Mouse (Mus musculus) spleen, adult 2 months (tissue): ENCODE results near the gene Pole. TPM values are rescaled to one million over a fixed set of nuclear protein-coding genes. Genes with fewer than 3 reads are reported as not detected.

Experiments used
- DNase-seq, 2 experiments: peaks; one replicate each; pipeline versions ENCODE4 v3.0.0 to v3.0.0-alpha.2; 2012 to 2021; ENCODE audit warnings: low spot score in 2 of 2, low read depth in 1 of 2
- H3K27ac ChIP-seq: fragments of 200-500 bp; 2 replicates; pipeline ENCODE4 v1.5.1; 2012; ENCODE audit warnings: low read length, inconsistent platforms; ENCODE audit not compliant: insufficient read depth
- H3K27me3 ChIP-seq: fragments of 200-500 bp; 2 replicates; pipeline ENCODE4 v1.6.1; 2012; ENCODE audit warnings: mild to moderate bottlenecking, moderate library complexity, low read length, inconsistent platforms; ENCODE audit not compliant: control insufficient read depth, insufficient read depth
- H3K36me3 ChIP-seq: fragments of 200-500 bp; 2 replicates; pipeline ENCODE4 v1.6.1; 2012; ENCODE audit warnings: mild to moderate bottlenecking, low read length, inconsistent platforms; ENCODE audit not compliant: control insufficient read depth, insufficient read depth
- H3K4me1 ChIP-seq: fragments of 200-500 bp; 2 replicates; pipeline ENCODE4 v1.6.1; 2011; ENCODE audit warnings: inconsistent platforms; ENCODE audit not compliant: control insufficient read depth, insufficient read depth, insufficient read length
- H3K4me3 ChIP-seq: fragments of 200-500 bp; 2 replicates; pipeline ENCODE4 v1.5.1; 2011; ENCODE audit warnings: mild to moderate bottlenecking, inconsistent platforms; ENCODE audit not compliant: insufficient read depth, insufficient read length; ENCODE audit errors: extremely low read depth
- CTCF ChIP-seq: fragments of 200-500 bp; IDR thresholded peaks from 2 replicates; pipeline ENCODE4 v1.5.1; 2011; ENCODE audit warnings: mild to moderate bottlenecking, inconsistent platforms; ENCODE audit not compliant: insufficient read depth, insufficient read length, insufficient replicate concordance; ENCODE audit errors: extremely low read depth
- POLR2A ChIP-seq: fragments of 200-500 bp; IDR thresholded peaks from 2 replicates; pipeline ENCODE4 v1.6.1; 2011; ENCODE audit warnings: low read depth, low read length, inconsistent platforms
- WGBS: fragments of 180-500 bp; shearing (Covaris S2); methylation state at CpG from one replicate; pipeline ENCODE4 v1.1.7; 2018; 5-methylcytosine and 5-hydroxymethylcytosine counted together
- polyA plus RNA-seq: library from polyadenylated mRNA; depleted of rRNA; stranded (reverse); fragments of >200 nt; gene quantifications from 2 replicates; pipeline ENCODE4 v1.2.3, GENCODE M21; 2012

Pole gene
- polyA plus RNA-seq, 1 experiment: 5.6 TPM

DNA sequence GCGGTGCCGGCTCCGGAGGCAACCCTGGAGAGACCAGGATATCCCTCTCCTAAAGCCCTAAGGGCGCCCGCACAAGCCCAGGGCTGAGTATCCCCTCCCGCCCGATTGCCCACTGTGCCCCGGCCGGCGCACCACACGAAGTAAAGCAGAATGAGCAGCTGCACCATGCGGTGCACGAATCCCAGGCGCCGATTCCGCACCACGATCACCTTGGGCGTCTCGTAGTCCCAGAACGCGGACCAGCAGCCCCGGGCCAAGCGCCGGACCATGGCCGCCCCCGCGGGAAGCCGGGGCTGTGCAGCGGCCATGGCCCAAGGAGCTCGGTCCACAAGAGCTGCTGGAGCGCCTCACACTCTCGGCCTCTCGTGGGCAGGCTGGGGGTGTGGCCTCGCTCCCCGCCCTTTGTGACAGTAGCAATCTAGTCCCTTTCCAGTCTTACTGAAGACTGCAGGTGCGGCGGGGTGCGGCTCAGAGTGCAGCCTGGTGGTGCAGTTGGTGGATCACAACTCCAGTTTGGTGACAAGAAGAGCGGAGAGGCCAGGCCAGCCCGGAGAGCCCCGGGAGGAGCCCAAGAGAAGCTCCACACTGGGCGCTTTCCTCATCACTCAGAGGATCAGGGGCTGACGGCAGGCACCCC, 56.7 kb downstream of the Pole start, which contains the start of gene P2rx2:
P2rx2 (minus strand) TSS at position 565 of the 637 bp plus-strand sequence.
- Histone ChIP-seq H3K4me3 (no peak within 1 kb of the TSS; the same call in 1 of the 2 replicates), H3K27ac (no peak within 1 kb of the TSS), H3K27me3 (peaks cover 8% of the 10 kb centered on the region; the same call in 1 of the 2 replicates), H3K4me1 (no peaks in the 10 kb centered on the region; the same call in 1 of the 2 replicates), H3K36me3 (no peaks in the 10 kb centered on the region)
- 5% methylated on average over 43 of the region's 43 CpGs for WGBS
- no peak for DNase-seq
- no peak for TF ChIP-seq CTCF
- TF ChIP-seq POLR2A: no peak

DNA sequence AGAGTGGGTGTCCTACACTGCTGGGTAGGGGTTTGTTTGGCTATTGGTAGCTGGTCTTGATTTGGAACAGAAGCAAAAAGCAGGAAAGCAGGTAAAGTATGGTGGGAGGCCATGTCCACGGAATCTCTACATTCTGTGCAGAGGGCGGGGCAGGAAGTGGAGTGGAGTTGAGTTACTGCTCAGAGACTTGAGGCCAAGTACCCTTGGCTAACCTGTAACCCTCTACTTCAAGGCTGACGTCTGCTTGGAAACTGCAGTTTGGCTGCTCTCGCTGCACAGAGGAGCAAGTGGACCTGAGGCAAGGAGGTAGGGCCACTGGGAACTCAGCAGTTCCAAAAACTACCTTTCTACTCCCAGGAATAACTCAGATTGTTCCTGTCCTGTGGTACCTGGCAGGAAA, 58.4 kb downstream of the Pole start, which contains the start of gene Lrcol1:
Lrcol1 (plus strand) TSS at position 207 of the 400 bp plus-strand sequence.
- no peak for DNase-seq
- Histone ChIP-seq H3K27ac (no peak within 1 kb of the TSS), H3K4me3 (no peak within 1 kb of the TSS), H3K4me1 (no peaks in the 10 kb centered on the region; the same call in 1 of the 2 replicates), H3K36me3 (no peaks in the 10 kb centered on the region), H3K27me3 (peaks cover 8% of the 10 kb centered on the region; the same call in 1 of the 2 replicates)
- no peak for TF ChIP-seq POLR2A
- TF ChIP-seq CTCF: no peak
- 74% methylated on average over 4 of the region's 4 CpGs for WGBS

DNA sequence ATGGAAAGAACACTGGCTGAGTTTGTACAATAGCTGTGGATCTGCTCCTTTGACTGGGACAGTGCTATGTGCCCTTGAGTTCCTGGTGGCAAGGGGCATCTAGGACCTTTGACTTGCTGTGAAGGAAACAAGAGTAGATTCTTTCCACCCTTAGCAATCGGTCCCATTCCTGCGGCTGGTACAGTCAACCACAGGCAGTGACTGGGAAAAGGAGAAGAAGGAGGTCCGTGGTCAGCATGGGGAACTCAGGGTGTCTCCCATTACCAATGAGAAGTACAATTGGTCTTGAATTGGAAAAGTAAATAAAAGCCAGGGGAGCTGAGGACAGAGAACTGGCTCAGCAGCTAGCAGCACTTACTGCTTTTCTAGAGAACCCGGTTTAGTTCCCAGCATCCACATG, 59.4 kb downstream of the Pole start:
- TF ChIP-seq POLR2A: no peak
- no peak for TF ChIP-seq CTCF
- H3K27ac ChIP-seq: no peak overlapping the region
- H3K4me3 ChIP-seq: no peak overlapping the region
- 45% methylated on average over 4 of the region's 4 CpGs for WGBS
- H3K4me1 ChIP-seq: no peaks in the 10 kb centered on the region; the same call in 1 of the 2 replicates
- H3K36me3 ChIP-seq: no peaks in the 10 kb centered on the region
- H3K27me3 ChIP-seq: peaks cover 8% of the 10 kb centered on the region; the same call in 1 of the 2 replicates
- DNase-seq: no peak

DNA sequence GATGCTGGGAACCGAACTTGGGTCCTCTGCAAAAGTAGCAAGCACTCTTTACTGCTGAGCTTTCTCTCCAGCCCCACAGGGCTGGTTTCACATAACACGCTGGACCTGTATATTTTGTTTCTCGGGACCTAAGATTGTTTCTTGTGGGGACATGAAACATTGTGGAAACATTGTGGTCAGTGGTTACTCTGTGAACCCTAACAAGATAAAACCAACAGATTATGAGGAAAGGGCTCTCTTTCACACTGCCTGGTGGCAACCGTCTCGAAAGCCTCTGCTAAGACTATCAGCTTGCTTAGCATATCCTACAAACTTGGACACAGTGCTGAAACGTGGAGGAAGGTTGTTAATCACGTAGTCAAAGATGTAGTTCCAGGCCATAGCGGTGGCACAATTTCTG, 60.9 kb downstream of the Pole start:
- Histone ChIP-seq H3K4me1 (no peaks in the 10 kb centered on the region; the same call in 1 of the 2 replicates), H3K4me3 (no peak overlapping the region), H3K36me3 (no peaks in the 10 kb centered on the region), H3K27me3 (peaks cover 8% of the 10 kb centered on the region; the same call in 1 of the 2 replicates), H3K27ac (no peak overlapping the region)
- no peak for TF ChIP-seq CTCF
- TF ChIP-seq POLR2A: no peak
- 62% methylated on average over 8 of the region's 8 CpGs for WGBS
- DNase-seq: no peak

DNA sequence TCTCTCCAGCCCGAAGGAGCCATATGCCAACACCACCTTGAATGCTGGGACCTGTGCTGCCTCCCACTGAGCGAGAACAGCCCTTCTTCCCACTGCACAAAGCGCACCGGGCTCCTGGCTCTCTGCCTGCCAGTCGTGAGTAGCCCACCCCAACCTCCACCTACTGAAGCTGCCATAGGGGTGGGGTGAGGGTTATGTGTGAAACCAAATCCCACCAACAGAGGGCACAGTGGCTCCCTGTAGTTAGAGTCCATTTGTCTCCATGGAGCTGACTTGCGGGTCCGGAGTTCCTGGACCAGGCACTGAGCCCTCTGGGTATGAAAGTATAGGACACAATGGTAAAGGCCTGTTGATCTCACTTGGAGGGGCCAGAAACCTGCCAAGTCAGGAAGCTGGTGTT, 68.6 kb downstream of the Pole start:
- Histone ChIP-seq H3K27ac (no peak overlapping the region), H3K4me3 (no peak overlapping the region), H3K4me1 (no peaks in the 10 kb centered on the region), H3K27me3 (no peaks in the 10 kb centered on the region), H3K36me3 (no peaks in the 10 kb centered on the region)
- DNase-seq: no peak
- WGBS: 16% methylated on average over 7 of the region's 7 CpGs
- TF ChIP-seq CTCF: peak; percentile 7; the same call in 1 of the 2 replicates
- TF ChIP-seq POLR2A: no peak

DNA sequence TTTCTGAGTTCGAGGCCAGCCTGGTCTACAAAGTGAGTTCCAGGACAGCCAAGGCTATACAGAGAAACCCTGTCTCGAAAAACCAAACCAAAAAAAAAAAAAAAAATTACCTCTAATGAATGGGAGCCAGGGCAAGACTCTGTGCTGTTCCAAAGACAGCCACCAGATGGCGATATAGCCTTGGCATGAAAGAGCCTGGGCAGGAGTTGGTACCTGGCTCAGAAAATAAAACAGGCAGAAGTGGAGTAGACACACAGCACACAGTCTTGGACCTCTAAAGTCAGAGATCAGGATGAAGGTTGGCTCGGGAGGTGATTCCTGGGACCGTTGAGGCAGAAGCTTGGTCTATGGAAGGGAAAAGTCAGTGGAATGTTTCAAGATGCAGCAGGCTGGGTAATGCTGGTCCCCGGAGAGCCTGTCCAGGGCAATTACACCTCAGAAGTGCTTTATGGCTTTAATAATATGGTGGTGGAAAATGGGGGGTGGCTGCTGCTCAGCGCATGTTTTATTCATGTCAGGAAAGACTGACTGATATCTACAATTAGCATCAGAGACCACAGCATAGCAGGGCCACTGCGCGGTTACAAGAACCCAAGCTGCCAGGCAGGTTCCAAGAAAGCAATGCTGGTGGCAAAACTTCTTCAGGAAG, 71.5 kb downstream of the Pole start:
- no peaks in the 10 kb centered on the region for H3K27me3 ChIP-seq
- no peaks in the 10 kb centered on the region for H3K4me1 ChIP-seq
- 44% methylated on average over 9 of the region's 9 CpGs for WGBS
- peak; percentile 48 to 69 for DNase-seq
- TF ChIP-seq POLR2A (no peak), CTCF (peak; percentile 71; the same call in 1 of the 2 replicates)
- no peak overlapping the region for H3K4me3 ChIP-seq
- H3K36me3 ChIP-seq: no peaks in the 10 kb centered on the region
- no peak overlapping the region for H3K27ac ChIP-seq

DNA sequence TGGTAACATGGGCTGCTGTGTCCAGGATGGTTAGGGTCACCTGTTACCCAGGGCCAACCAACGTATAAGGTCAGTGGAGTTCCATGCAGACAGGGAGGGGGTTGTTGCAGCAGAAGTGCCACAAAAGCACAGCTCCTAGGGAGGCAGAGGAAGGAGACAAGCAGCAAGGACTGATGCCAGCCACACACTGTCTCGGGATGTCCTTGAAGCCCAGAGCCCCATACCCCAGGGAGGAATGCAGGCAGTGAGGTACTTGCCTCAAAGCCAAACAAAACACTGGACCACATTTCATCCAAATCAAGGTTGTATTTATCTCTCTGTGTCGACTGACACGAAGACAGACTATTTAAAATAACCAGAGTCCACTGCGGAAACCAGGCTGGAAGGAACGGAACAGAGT, 75.4 kb downstream of the Pole start:
- H3K27ac ChIP-seq: no peak overlapping the region
- DNase-seq: no peak
- WGBS: 91% methylated on average over 6 of the region's 6 CpGs
- H3K4me1 ChIP-seq: peaks cover 6% of the 10 kb centered on the region
- H3K27me3 ChIP-seq: no peaks in the 10 kb centered on the region
- H3K4me3 ChIP-seq: no peak overlapping the region
- TF ChIP-seq POLR2A: no peak
- no peak for TF ChIP-seq CTCF
- H3K36me3 ChIP-seq: no peaks in the 10 kb centered on the region
